Mouse (Mus musculus) spleen, postnatal 14 days (tissue): ENCODE results near the gene H2afy.

Experiments used
- DNase-seq, 2 experiments: peaks; one replicate each; pipeline ENCODE4 v3.0.0; 2021 to 2022; ENCODE audit warnings: low spot score in 2 of 2

H2afy gene

DNA sequence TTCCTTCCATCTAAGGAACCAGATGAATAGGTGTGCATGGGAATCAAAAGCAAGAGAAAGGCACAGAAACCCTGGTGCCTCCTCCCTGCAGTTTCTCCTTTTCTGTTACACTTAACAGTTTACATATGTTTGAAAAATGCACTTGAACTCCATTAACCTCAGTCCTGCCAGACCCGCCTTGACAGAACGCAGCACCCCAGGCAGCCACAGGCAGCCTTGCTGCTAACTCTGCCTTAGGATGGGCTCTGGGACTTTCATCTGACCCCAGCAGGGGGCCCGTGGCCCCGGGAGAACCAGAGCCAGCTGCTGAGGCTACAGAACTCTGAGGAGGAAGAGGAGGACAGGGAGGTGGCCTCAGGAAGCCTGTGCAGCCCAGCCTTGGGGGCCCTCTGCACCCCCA, 23.7 kb downstream of the H2afy start:
- DNase-seq: no peak

DNA sequence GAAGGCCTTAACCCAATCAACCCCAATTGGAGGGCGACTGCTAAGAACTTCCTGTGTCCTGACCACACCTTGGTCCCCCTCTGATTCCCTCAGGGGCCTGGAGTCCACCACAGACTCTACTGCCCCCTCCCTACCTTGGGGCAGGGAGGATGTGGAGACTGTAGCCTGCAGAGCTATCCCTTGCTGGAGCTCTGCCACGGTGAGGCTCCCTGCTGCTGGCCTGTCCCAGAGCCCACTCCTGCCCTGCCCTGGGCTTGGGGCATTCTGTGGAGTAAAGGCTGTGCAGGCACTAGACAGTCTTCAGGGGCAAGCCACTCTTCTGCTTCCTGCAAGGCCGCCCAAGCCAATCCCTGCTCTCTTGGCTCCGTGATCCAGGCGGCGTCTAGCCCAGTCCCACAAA, 24.6 kb downstream of the H2afy start:
- no peak for DNase-seq

DNA sequence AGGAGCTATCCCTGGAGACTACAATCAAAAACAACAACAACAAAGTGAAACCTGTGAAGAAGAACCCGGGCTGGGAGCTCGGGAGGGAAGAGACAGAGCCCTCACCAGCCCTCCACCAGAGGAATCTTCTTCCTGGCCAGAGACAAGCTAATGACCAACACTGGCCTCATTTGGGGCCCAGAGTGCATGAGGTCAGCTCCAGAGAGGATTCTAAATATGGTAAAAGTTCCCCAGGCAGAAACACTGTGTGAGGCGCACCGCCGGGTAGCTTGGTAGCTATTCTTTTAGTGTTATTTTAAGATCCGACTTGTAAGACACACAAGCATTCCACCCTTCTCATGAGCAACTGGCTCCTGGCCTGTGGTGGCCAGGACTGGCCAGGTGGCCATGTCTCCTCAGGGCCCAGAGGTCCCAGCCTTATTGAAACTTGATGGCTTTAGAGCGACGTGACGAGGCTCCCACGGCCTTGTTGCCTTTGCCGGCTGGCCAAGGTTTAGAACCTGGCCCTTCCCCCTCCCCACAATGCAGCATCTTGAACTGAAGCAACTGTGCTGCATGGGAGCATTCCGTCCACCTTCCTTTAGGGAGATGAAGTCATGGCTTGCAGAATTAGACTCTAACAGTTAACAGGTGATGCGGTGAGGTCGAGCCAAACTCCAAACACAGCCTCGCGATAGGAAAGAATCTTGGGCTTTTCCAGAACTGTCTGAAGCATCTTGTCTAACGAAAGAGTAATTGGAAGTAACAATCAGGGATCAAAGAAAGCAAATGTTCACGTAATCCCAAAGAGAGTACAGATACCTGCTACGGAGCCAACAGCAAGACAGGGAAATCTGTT, 25.2 kb downstream of the H2afy start:
- no peak for DNase-seq

DNA sequence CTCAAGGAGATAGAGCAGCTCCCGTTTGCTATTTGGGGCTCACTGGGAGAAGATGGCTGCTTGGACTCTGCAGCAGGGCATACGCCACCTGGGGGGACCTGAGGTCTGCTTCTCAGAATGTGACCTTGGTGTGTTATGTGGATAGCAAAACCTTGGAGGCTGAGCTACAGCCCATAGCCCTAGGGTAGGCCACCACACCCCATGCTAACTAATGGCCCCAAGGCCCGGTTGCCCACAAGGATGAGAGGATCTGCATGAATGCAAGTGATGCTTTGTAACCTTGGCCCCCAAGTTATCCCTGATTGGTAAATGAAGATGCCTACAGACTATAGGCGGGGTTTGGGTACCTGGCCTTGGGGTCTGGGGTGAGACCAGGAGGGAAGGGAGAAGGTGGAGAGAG, 26.5 kb downstream of the H2afy start:
- DNase-seq: no peak

DNA sequence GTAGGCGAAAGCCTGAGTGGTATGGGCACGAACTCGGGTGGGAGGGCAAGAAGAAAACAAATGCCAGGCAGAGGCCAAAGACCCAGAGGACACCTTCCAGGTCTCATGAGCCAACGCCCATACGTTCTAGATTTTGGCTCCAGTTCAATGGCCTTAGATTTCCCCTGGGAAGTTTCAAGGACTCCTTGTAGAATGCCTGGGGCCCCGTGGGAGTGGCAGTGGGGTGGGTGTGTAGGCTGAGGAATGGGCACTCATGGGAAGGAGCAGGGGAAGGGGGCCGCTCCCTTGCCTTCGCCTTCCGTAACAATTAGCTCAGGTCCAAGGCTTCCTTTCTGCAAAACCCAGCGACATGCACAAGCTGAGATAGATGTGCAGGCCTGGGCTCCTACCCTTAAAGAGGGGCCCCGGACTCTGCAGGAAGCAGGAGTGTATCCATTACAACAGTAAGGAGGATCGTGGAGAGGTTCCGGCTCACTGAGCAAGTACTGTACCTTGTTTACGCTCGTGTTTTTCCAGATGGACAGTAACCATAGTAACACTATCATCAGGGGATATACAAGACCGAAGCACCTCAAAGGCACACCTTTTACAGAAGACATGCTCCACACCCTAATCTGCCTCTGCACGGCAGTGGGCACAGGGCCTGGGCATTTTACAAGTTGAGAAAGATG, 27.2 kb downstream of the H2afy start:
- DNase-seq: no peak

DNA sequence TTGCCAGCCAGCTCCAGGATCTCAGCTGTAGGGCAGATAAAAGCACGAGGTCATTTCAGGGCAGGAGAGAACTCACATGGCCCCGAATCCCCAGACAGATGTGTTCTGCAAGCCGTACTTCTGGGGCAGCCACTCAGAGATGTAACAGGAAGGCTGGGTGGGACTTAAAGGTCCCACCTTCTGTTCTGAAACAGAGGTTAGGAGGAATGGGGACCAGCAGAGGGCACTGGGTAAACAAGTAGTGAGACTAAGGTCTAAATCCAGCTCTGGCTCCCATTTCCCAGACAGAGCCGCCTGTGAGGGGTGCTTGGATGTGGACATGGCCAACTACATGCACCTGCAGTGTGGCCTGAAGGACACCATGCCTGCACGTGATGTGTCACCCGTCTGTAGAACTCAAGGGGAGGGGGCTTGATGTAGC, 31.2 kb downstream of the H2afy start:
- no peak for DNase-seq

DNA sequence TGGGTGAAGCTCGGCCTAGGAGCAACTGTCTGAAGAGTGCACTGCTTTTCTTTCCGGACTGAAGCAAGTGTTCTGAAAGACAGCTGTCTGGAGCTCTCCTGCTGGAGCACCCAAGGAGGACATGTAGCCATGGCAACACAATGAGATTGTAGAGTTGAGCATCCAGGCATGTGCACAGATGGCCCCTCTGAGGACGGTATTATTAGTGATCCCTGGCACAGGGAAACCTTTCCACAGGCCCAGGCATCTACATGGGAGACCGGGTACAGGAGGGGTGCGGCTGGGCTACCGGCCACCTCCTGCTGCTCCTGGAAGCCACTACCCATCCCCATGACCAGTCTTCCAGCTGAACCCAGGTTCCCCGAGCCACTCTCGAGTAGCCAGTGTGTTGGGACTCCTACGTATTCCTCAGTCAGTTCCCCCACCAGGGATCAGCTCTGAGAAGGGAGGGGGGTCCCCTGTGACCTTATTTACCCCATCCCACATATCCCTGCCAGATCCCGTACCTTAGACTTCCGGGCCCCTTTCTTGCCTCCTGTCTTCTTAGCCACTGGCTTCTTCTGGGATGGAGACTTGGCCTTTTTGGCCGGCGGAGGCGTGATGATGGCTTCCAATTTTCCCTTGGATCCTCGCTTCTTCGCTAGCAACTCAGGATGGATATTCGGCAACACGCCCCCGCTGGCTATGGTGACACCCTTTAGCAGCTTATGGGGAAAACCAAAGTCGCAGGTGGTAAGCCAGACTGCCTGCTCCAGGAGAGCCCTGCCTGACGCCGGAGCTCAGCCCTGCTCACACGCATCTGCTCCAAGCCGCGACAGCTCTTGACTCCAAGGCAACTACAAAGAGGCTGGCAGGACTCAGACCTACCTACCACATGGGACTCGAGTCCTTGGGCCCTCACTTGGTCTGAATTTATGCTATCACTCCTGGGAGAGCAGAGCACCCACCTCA, 32.1 kb downstream of the H2afy start:
- no peak for DNase-seq

DNA sequence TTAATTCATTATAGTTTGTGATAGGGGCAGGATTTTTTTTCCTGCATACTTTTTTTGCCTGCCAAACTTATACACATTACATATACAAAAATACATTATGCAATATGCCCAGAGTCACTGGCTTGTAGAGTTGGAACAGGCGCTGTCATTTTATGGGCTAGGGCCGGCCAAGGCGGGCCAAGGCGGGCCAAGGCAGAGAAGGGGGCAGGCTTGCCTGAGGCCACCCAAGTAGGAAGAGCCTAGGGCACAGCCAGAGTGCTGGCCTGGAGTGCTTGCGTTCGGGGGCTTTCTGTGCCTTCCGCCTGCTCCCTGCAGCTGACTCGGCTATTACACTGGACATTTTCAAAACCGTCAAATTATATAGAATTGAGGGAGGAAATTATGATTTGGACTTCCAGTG, 34.0 kb downstream of the H2afy start:
- DNase-seq: no peak

DNA sequence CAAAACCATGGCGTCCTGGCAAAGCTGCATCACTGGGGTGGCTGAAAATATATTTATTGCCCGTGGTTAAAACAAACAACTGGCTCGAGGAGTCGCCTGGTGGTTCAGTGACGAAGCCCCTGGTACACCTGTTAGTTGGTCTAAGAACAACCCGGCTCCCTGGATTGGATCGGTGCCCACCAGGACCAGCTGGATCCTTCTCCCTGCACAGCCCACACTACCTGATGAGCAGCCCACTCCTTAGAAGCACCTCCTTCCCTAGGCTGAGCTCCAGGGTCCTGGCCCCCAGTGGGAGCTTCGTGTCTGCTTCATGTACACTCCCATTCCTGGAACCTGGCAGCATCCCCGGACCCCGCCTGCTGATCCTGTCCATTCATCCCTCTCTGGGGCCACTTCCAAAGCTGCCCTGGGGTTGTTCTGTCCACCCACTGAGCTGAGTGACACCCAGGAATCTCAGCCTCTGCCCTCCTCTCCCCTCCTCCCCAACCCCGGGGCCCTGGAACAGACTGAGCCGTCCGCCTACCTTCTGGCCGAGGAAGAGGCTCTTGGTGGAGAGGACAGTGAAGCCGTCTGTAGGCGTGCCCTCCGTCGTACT, 40.5 kb downstream of the H2afy start:
- no peak for DNase-seq

DNA sequence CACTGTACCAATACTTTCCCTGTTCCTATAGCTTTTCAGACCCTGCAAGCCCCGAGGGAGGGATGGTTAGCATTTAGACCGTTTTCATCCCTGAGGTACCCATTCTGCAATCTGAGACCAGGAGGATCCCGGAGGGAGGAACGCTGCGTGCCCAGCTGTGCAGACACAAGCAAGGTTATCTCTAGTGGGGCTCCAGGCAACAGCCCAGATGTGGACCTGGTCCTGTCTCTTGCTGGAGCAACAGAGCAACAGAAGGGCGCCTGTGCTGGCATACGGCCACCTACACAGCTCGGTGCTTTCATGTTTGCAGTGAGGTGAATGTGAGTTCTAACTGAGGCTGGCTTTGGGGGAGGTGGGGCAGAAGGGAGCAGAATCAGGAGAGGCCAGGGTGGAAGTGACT, 41.6 kb downstream of the H2afy start:
- DNase-seq: no peak

DNA sequence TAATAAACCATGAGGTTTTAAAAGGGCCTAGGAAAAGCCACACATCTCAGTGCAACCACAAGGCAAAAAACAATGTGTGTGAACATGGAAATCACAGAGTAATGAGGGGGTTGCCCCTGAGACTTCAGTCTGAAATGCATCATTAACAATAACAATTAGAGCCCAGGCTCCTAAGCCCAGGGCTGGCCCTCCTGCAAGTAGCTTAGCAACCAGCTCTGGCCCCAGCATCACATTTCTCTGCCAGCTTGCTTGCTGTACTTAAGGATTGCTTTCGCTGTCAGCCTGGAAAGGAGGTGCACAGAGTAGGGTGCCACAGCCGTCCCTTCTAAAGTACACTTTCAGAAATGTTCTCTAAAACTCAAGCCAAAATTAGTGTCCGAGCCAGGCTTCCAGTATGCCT, 42.5 kb downstream of the H2afy start:
- no peak for DNase-seq

DNA sequence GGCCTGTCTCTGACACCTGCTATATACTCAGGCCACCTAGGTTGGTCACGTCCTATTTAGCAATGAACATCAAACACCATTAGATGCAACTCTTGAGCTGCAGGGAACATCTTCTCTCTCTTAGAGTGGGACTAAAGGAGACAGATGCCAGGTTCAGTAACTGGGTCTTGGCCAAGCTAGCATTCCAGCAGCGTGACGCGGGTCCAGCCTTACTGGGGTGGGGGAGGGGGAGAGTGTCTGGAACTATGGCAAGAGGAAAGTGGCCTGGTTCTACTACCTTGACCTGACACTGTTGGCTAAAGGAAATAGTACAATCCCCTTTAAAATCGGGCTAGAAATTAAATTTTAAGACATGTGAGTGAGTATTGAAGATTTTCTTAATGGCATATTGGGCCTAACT, 43.6 kb downstream of the H2afy start:
- no peak for DNase-seq

DNA sequence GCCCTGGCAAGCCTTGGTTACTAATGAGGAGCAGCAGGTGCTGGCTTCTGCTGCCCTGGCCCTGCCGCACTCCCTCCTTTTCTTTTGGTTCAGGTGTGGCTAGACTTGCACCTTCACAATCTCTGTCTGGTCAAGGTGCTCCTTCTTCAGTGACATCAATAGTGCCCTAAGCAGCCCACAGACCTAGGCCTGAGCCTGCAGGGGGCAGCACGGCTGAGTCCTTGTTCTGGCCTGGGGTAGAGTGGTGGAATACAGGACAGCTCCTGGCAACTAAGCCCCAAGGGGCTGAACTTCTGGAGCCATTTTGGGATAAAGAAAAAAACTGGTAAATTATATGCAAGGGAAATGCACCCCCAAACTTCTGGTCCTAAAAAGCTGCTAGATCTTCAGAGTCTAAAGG, 45.6 kb downstream of the H2afy start:
- no peak for DNase-seq

DNA sequence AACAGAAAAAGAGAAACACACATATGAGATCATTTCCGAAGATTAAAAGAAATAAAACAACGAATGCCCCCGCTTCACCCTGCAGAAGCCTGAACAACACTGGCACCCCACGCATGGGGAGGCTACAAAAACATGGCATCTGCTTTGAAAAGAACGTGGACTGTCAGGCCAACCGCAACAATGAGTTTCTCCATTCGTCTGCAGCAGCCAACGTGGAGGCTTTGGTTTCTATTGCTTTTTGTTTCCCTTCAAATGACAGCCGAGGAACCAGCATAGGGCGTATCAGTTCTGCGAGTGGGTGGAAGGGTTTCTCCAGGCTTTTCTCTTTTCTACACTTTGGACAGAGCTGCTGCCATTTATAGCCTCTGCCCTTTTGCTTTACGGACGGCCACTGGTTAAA, 47.6 kb downstream of the H2afy start:
- no peak for DNase-seq

DNA sequence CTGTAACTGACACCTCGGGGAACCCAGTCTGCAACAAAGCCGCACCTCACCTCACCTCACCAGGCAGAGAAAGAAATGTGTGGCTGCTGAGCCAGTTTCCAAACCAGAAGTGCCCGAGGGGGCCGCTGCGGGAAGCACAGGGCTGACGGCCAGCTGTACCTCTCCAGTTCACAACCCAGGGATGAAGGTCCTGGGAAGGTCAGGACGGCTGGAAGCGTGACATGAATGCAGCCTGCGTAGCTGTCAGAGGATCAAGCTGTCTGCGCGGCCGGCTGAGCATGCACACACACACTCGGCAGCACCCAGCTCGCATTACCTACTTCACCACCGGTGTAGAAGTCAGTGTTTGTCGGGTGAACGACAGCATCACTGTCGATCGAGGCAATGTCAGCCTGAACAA, 48.2 kb downstream of the H2afy start:
- no peak for DNase-seq

DNA sequence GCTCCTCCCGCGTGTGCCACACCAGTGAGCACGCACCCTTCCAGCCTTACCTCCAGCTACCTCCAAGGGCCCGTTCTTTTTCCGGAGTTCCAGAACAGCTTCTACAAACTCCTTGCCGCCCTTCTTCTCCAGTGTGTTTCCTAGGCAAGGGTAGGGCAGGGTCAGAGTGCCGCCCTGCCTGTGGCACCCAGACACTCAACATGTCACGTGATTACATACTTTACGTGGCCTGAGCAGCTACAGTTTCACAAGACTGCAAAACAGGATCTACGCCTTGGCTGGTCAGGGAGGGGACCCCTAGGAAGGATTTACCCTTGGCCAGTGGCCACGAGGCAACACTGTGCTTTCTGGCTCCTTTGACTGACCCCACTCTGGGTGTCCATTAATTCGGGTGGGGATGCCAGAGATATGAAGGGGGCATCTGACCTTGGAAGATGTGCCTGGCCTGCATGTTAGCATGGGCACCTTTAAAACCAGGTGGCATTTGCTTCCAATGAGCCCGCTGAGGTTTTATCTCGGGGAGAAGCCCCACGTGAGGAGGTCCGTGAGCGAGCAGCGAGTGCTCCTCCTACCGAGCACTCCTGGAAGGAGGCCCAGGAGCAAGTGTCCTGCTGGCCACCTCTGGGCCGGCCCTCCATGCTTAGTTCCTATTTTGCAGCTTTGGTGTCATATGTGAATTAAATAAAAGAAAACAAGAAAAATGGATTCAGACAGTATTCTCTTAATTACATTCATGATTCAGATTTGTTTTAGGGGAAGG, 51.8 kb downstream of the H2afy start:
- no peak for DNase-seq

DNA sequence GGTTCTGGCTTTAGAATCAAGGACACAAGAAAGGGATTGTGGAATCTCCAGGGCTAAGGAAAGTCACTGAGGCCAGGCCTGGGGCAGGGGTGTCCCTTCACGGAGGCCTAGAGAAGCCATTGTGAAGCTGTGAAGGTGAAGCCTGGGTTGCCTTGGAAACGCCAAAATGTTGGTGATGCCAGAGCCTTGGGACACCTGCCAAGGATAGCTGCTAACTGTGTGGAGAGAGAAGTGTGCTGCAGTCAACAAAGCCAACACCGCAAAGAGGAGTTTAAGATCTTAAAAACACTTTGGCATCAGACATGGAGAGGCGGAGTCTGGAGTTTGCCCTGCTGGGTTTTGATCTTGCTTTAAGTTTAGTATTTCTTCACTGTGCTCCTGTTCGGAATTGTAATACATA, 54.5 kb downstream of the H2afy start:
- DNase-seq: no peak

DNA sequence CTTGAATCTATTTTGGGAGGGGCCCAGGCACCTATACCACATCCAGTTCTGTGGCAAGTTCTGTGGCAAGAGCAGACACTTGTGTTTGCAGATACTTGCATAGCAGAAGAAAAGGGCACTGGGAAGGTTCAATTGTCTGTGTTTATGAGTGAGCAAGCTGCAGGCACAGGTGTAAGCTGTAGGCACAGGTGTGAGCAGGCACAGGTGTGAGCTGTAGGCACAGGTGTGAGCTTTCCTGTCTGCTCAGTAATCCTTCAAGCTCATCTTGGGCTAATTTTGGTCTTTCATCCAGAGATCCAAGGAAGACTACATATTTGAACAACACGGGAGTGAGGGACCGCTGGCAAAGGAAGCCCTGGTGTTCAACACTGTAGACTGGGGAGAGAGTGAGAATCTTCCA, 56.5 kb downstream of the H2afy start:
- DNase-seq: no peak

DNA sequence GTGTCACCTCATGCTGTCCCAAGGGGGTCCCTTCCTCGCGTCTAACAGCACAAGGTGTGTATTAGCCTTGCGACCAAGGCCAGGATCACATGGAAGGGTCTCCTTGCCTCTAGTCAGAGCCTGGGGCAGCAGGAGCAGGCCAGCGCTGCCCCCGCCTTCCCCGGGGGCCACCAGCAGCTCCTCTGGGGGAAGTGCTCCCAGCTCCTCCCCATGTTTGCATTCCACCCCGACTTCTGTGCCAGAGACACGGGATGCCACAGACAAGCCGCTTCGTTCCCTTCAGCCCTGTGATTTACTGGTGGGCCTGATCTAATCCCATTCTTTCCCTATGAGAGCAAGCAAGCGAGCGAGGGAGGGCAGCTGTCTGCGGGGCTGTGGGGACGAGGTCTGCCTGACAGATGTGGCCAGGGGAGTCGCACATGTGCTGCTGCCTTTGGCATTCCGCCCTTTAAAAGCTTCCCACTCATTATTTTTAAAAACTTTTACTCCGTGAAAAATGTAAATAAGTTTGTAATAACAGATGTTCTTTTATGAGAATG, 57.4 kb downstream of the H2afy start:
- DNase-seq: no peak

DNA sequence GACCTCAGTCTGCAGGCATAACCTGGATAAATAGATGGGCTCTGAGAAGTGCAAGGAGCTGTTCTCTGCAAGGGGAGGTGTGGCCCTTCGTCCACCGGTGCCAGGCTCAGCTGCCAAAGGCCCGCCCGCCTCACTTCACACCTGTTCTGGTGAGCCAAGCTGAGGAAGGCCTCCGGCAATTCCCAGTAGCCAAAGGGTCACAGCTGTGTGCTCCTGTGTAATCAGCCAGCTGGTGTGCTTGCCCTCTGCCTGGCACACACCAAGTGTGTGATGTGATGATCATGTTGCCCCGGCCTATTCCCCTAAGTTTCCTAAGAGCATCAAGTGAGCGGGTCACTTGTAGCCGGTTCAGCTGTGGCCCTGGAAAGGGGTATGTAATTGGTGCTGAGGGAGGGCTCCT, 60.2 kb downstream of the H2afy start:
- DNase-seq: no peak

DNA sequence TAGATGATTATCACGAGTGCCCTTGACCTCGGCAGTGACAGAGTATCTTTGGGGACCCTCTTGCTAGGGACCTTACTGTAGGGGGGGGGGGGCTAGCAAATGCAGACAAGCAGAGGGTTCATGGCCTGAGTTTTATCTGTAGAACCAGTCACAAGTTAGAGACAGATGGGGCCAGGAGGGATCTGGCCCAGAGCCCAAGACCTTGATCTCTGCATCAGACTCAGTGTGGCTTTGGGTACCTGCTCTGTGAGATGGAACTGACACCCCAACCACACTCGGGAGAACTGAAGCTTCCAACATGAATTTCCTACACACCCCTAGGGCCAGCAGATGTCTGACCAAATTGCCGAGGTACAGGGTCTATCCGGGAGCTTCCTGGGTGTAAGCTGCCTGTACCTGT, 63.0 kb downstream of the H2afy start:
- no peak for DNase-seq
